Mouse (Mus musculus) MEL (cell line): ENCODE measurements around the gene Kif6. TPM values are rescaled to one million over a fixed set of nuclear protein-coding genes. Genes with fewer than 3 reads are reported as not detected.

Source experiments
- DNase-seq: peaks from one replicate; pipeline ENCODE4 v3.0.0; 2011; ENCODE audit warnings: low read depth, low spot score
- H3K27ac ChIP-seq: 2 replicates; pipeline ENCODE4 v1.5.1; 2012; ENCODE audit warnings: low read depth, mild to moderate bottlenecking, control low read depth, low read length, moderate library complexity; ENCODE audit not compliant: control insufficient read depth
- H3K27me3 ChIP-seq, 2 experiments: fragments of 150-350 bp in 1 of 2; sonication (generic) in 1 of 2; 2 replicates each; pipeline ENCODE4 v1.6.1; 2012; ENCODE audit warnings: low read length in 2 of 2, mild to moderate bottlenecking in 2 of 2, improper control_type of control experiment in 1 of 2, moderate library complexity in 1 of 2; ENCODE audit not compliant: insufficient read depth in 2 of 2, control insufficient read depth in 1 of 2
- H3K36me3 ChIP-seq, 2 experiments: 2 replicates each; pipeline ENCODE4 v1.6.1; 2012 to 2014; ENCODE audit warnings: low read length in 2 of 2, improper control_type of control experiment in 1 of 2, inconsistent platforms in 1 of 2, mild to moderate bottlenecking in 1 of 2; ENCODE audit not compliant: insufficient read depth in 2 of 2, control insufficient read depth in 1 of 2
- H3K4me1 ChIP-seq, 2 experiments: fragments of 150-350 bp in 1 of 2; sonication (generic) in 1 of 2; 2 replicates each; pipeline ENCODE4 v1.6.1; 2012; ENCODE audit warnings: low read length in 2 of 2, improper control_type of control experiment in 1 of 2, mild to moderate bottlenecking in 1 of 2; ENCODE audit not compliant: insufficient read depth in 2 of 2, control insufficient read depth in 1 of 2
- H3K4me3 ChIP-seq, 2 experiments: fragments of 150-350 bp in 1 of 2; sonication (generic) in 1 of 2; 2 replicates each; pipeline ENCODE4 v1.5.1; 2012; ENCODE audit warnings: low read depth in 2 of 2, low read length in 2 of 2, mild to moderate bottlenecking in 2 of 2, moderate library complexity in 2 of 2, control low read depth in 1 of 2, improper control_type of control experiment in 1 of 2; ENCODE audit not compliant: control insufficient read depth in 1 of 2, insufficient read depth in 1 of 2
- H3K79me2 ChIP-seq: 2 replicates; pipeline ENCODE4 v1.6.1; 2012; ENCODE audit warnings: mild to moderate bottlenecking, low read length, moderate library complexity; ENCODE audit not compliant: control insufficient read depth, poor library complexity, insufficient read depth
- H3K9ac ChIP-seq: 2 replicates; pipeline ENCODE4 v1.6.1; 2012; ENCODE audit warnings: low read depth, mild to moderate bottlenecking, control low read depth, low read length, moderate library complexity; ENCODE audit not compliant: control insufficient read depth, poor library complexity, severe bottlenecking
- H3K9me3 ChIP-seq: fragments of 150-350 bp; sonication (generic); replicated peaks from 2 replicates; pipeline ENCODE4 v1.6.1; 2012; ENCODE audit warnings: mild to moderate bottlenecking, low read length, improper control_type of control experiment, moderate library complexity; ENCODE audit not compliant: insufficient read depth
- BHLHE40 ChIP-seq: IDR thresholded peaks from 2 replicates; pipeline ENCODE4 v1.6.1; 2012; ENCODE audit warnings: low read depth, mild to moderate bottlenecking, inconsistent platforms, low read length, improper control_type of control experiment, borderline replicate concordance
- CHD1 ChIP-seq: IDR thresholded peaks from 2 replicates; pipeline ENCODE4 v1.6.1; 2012; ENCODE audit warnings: low read depth, mild to moderate bottlenecking, inconsistent platforms, low read length, improper control_type of control experiment
- CTCF ChIP-seq, 3 experiments: IDR thresholded peaks in 2 of 3; conservative IDR thresholded peaks in 1 of 3; 2 replicates each; pipeline ENCODE4 v1.5.1; 2011 to 2012; ENCODE audit warnings: low read length in 3 of 3, low read depth in 2 of 3, mild to moderate bottlenecking in 2 of 3, improper control_type of control experiment in 1 of 3, inconsistent platforms in 1 of 3, mixed read lengths in 1 of 3, moderate library complexity in 1 of 3; ENCODE audit not compliant: control insufficient read depth in 1 of 3, insufficient read depth in 1 of 3, poor library complexity in 1 of 3, severe bottlenecking in 1 of 3
- EP300 ChIP-seq, 2 experiments: IDR thresholded peaks; 2 replicates each; pipeline ENCODE4 v1.6.1; 2011; ENCODE audit warnings: improper control_type of control experiment in 2 of 2, low read length in 2 of 2, low read depth in 1 of 2, mild to moderate bottlenecking in 1 of 2
- ETS1 ChIP-seq: IDR thresholded peaks from 2 replicates; pipeline ENCODE4 v1.6.1; 2012; ENCODE audit warnings: low read depth, mild to moderate bottlenecking, inconsistent platforms, low read length, improper control_type of control experiment, moderate library complexity
- JUND ChIP-seq: IDR thresholded peaks from 2 replicates; pipeline ENCODE4 v1.6.1; 2011; ENCODE audit warnings: low read depth, mild to moderate bottlenecking, improper control_type of control experiment, low read length
- KAT2A ChIP-seq: conservative IDR thresholded peaks from 2 replicates; pipeline ENCODE4 v1.6.1; 2012; ENCODE audit warnings: low read depth, low read length, improper control_type of control experiment, inconsistent platforms
- MAFK ChIP-seq: IDR thresholded peaks from 2 replicates; pipeline ENCODE4 v1.6.1; 2011; ENCODE audit warnings: low read depth, mild to moderate bottlenecking, low read length, improper control_type of control experiment, borderline replicate concordance
- MAX ChIP-seq: IDR thresholded peaks from 2 replicates; pipeline ENCODE4 v1.6.1; 2011; ENCODE audit warnings: low read length, improper control_type of control experiment
- MAZ ChIP-seq: IDR thresholded peaks from 2 replicates; pipeline ENCODE4 v1.6.1; 2012; ENCODE audit warnings: low read depth, mild to moderate bottlenecking, inconsistent platforms, low read length, improper control_type of control experiment
- MEF2A ChIP-seq: IDR thresholded peaks from 2 replicates; pipeline ENCODE4 v1.6.1; 2014; ENCODE audit warnings: low read depth, mild to moderate bottlenecking, inconsistent platforms, low read length, improper control_type of control experiment; ENCODE audit not compliant: poor library complexity, insufficient replicate concordance, severe bottlenecking; ENCODE audit errors: extremely low read depth
- MYC ChIP-seq: IDR thresholded peaks from 2 replicates; pipeline ENCODE4 v1.6.1; 2011; ENCODE audit warnings: low read depth, mild to moderate bottlenecking, low read length, improper control_type of control experiment, moderate library complexity
- POLR2A ChIP-seq, 2 experiments: IDR thresholded peaks; 2 replicates each; pipeline ENCODE4 v1.6.1; 2011 to 2012; ENCODE audit warnings: low read length in 2 of 2, mild to moderate bottlenecking in 2 of 2, control low read depth in 1 of 2, improper control_type of control experiment in 1 of 2, low read depth in 1 of 2, moderate library complexity in 1 of 2; ENCODE audit not compliant: control insufficient read depth in 1 of 2, insufficient read depth in 1 of 2, poor library complexity in 1 of 2
- POLR2AphosphoS2 ChIP-seq: IDR thresholded peaks from 2 replicates; pipeline ENCODE4 v1.6.1; 2011; ENCODE audit warnings: low read length, improper control_type of control experiment
- RAD21 ChIP-seq: IDR thresholded peaks from 2 replicates; pipeline ENCODE4 v1.6.1; 2011; ENCODE audit warnings: mild to moderate bottlenecking, low read depth, low read length, improper control_type of control experiment
- RCOR1 ChIP-seq: IDR thresholded peaks from 2 replicates; pipeline ENCODE4 v1.6.1; 2012; ENCODE audit warnings: low read depth, mild to moderate bottlenecking, inconsistent platforms, low read length, improper control_type of control experiment
- SIN3A ChIP-seq: IDR thresholded peaks from 2 replicates; pipeline ENCODE4 v1.6.1; 2012; ENCODE audit warnings: low read length, improper control_type of control experiment, inconsistent platforms
- SMC3 ChIP-seq: IDR thresholded peaks from 2 replicates; pipeline ENCODE4 v1.6.1; 2011; ENCODE audit warnings: low read depth, low read length, improper control_type of control experiment
- TAL1 ChIP-seq: IDR thresholded peaks from 2 replicates; pipeline ENCODE4 v1.6.1; 2012; ENCODE audit warnings: mild to moderate bottlenecking, inconsistent platforms, low read length, moderate library complexity, mixed read lengths
- TBP ChIP-seq: IDR thresholded peaks from 2 replicates; pipeline ENCODE4 v1.8.0; 2011; ENCODE audit warnings: low read depth, low read length, improper control_type of control experiment
- UBTF ChIP-seq: IDR thresholded peaks from 2 replicates; pipeline ENCODE4 v1.6.1; 2012; ENCODE audit warnings: low read depth, mild to moderate bottlenecking, inconsistent platforms, low read length, improper control_type of control experiment, moderate library complexity, borderline replicate concordance; ENCODE audit not compliant: insufficient read depth
- USF2 ChIP-seq, 2 experiments: IDR thresholded peaks; 2 replicates each; pipeline ENCODE4 v1.6.1; 2011 to 2012; ENCODE audit warnings: improper control_type of control experiment in 2 of 2, low read length in 2 of 2, borderline replicate concordance in 1 of 2, inconsistent platforms in 1 of 2, low read depth in 1 of 2, mild to moderate bottlenecking in 1 of 2; ENCODE audit not compliant: insufficient read depth in 1 of 2
- ZC3H11A ChIP-seq: IDR thresholded peaks from 2 replicates; pipeline ENCODE4 v1.6.1; 2012; ENCODE audit warnings: low read depth, mild to moderate bottlenecking, inconsistent platforms, low read length, improper control_type of control experiment
- ZMIZ1 ChIP-seq: IDR thresholded peaks from 2 replicates; pipeline ENCODE4 v1.6.1; 2012; ENCODE audit warnings: low read depth, mild to moderate bottlenecking, inconsistent platforms, low read length, improper control_type of control experiment, moderate library complexity
- ZNF384 ChIP-seq: IDR thresholded peaks from 2 replicates; pipeline ENCODE4 v1.6.1; 2012; ENCODE audit warnings: low read depth, mild to moderate bottlenecking, inconsistent platforms, low read length, improper control_type of control experiment
- polyA plus RNA-seq, 2 experiments: library from polyadenylated mRNA; stranded (reverse) in 1 of 2; unstranded in 1 of 2; fragments of >175 nt in 1 of 2; fragments of >200 nt in 1 of 2; gene quantifications; 2 replicates each; pipeline versions ENCODE4 v1.2.1 to v1.2.4; 2012; ENCODE audit warnings: low replicate concordance in 2 of 2, low read depth in 1 of 2; ENCODE audit not compliant: insufficient read length in 2 of 2, insufficient read depth in 1 of 2, missing spikeins in 1 of 2
- total RNA-seq: library from RNA; depleted of rRNA; stranded (reverse); fragments of 300-350 nt; gene quantifications from 2 replicates; pipeline ENCODE4 v1.2.3, GENCODE M21; 2012

Kif6 gene
- total and polyA plus RNA-seq, 3 experiments: not detected

DNA sequence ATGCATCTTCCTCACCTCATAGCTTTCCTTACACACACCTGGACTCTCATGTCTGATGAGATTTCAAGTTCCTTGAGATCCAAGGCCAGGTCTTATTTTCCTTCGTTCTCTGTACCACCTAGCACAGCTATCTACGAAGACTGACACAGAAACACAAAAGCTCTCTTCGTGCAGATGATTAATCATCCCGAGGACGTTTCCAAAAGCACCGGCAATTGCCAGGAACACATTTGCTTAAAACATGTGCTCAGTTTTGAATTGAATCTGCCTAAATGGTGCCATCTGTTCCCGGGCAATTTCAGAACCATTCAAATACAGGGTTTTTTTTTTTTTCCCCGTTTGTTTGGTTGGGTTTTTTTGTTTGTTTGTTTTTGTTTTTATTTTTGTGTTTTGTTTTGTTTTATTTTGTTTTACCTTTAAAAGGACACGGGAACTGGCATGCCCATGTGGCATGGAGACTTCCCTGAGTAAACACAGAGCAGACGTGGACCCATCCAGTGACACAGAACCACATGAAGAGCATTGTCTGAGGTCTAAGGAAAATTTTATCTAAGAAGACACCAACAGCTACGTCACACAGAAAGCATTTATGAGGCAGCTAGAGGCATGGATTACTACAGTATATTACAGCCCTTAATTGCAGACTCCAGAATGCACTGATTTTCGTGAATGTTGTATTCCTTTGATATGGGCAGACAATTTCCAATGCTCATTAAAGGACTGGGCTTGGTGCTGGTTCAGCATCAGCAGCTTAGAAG lies 88.7 kb downstream of the Kif6 start:
- Histone ChIP-seq H3K9ac (no peak overlapping the region), H3K36me3 (no peaks in the 10 kb centered on the region)
- no peak for DNase-seq
- no peak for TF ChIP-seq MAZ
- no peak for TF ChIP-seq TAL1
- no peak for TF ChIP-seq UBTF
- no peak for TF ChIP-seq JUND
- TF ChIP-seq, all 39 proteins: peak for 0
- Histone ChIP-seq H3K9me3 (no peaks in the 10 kb centered on the region), H3K27me3 (no peaks in the 10 kb centered on the region), H3K4me3 (no peak overlapping the region), H3K27ac (no peak overlapping the region), H3K4me1 (no peaks in the 10 kb centered on the region), H3K79me2 (no peaks in the 10 kb centered on the region)

DNA sequence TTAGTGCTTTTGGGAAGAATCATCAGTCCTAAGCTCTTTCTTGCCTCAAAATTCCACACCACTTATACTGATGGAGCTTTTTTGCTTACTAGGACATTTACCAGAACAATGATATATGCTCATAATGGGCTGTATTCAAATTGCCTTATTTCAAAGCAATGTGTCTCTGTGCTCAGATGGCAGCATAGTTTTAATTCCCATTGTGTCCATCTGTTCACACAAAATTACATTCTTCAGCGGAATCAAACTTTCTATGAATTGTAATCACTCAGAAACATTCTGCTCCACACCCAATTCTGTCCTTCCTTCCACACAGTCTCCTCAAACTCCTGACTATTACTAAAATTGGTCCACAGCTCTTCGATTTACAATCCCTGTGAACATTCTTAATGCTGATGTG lies 94.3 kb downstream of the Kif6 start:
- TF ChIP-seq SIN3A: no peak
- no peak for TF ChIP-seq MAX
- no peak for TF ChIP-seq USF2 (IDR thresholded peaks at IDR 0.05; ENCODE audit: borderline replicate concordance in 1 of 2, insufficient read depth in 1 of 2, low read depth in 1 of 2, low read length in 2 of 2)
- no peak for TF ChIP-seq MAZ
- no peak for TF ChIP-seq RAD21
- no peak for TF ChIP-seq ETS1
- TF ChIP-seq TBP: no peak
- no peak for TF ChIP-seq POLR2AphosphoS2
- TF ChIP-seq KAT2A: no peak
- no peak for TF ChIP-seq BHLHE40
- no peak for DNase-seq
- Histone ChIP-seq H3K9me3 (no peaks in the 10 kb centered on the region), H3K27me3 (no peaks in the 10 kb centered on the region), H3K27ac (no peak overlapping the region), H3K4me3 (no peak overlapping the region), H3K9ac (no peak overlapping the region), H3K4me1 (no peaks in the 10 kb centered on the region), H3K79me2 (no peaks in the 10 kb centered on the region), H3K36me3 (no peaks in the 10 kb centered on the region)

DNA sequence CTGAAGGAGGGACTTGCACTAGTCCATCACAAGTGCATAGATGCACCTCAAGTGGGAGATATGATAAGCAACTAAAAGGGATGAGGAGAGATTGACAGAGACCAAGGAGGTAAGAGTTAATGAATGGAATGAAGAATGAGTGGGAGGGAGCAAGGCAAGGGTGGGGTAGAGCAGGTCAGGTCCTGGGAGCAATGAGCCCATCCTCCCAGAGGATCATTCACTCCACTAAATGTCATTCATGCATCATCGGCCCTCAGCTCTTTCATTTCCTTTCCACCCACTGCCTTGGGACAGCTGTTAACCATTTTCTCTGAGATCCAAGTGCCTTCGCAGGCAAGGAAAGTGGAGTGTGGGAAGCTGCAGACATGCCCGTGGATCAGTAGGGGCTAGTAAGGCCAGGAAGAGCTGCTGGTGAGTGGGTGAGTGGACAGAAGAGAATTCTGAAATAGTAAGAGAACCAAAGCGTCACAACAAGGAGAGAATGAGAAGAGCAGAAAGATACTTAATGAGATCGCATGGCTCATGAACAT lies 95.2 kb downstream of the Kif6 start:
- H3K4me1 ChIP-seq: no peaks in the 10 kb centered on the region
- no peaks in the 10 kb centered on the region for H3K27me3 ChIP-seq
- no peaks in the 10 kb centered on the region for H3K79me2 ChIP-seq
- no peak overlapping the region for H3K9ac ChIP-seq
- H3K27ac ChIP-seq: no peak overlapping the region
- no peaks in the 10 kb centered on the region for H3K9me3 ChIP-seq
- H3K4me3 ChIP-seq: no peak overlapping the region
- no peaks in the 10 kb centered on the region for H3K36me3 ChIP-seq
- DNase-seq: no peak
- TF ChIP-seq ZMIZ1 (no peak), POLR2A (IDR thresholded peaks at IDR 0.05; ENCODE audit: control insufficient read depth in 1 of 2, insufficient read depth in 1 of 2, low read depth in 1 of 2, low read length in 2 of 2, poor library complexity in 1 of 2) (no peak), CTCF (IDR thresholded peaks at IDR 0.05 in 2 of 3, conservative IDR thresholded peaks at IDR 0.05 in 1 of 3; ENCODE audit: control insufficient read depth in 1 of 3, insufficient read depth in 1 of 3, low read depth in 2 of 3, low read length in 3 of 3, poor library complexity in 1 of 3, severe bottlenecking in 1 of 3) (no peak), ZNF384 (no peak), MAFK (no peak), RCOR1 (no peak), CHD1 (no peak), TAL1 (no peak), MYC (no peak), ZC3H11A (no peak), SMC3 (no peak), ETS1 (no peak), MAZ (no peak), UBTF (no peak), MEF2A (no peak), EP300 (IDR thresholded peaks at IDR 0.05; ENCODE audit: low read depth in 1 of 2, low read length in 2 of 2) (no peak)
